Mouse (Mus musculus): ENCODE measurements around the gene Ing3. TPM values are rescaled to one million over a fixed set of nuclear protein-coding genes. Genes with fewer than 3 reads are reported as not detected.
A peak's percentile ranks its signal among the peaks of the same experiment; 100 is the strongest.

Ing3 gene
- polyA plus RNA-seq, 1 experiment from 2014 or later: 51.7 TPM

DNA sequence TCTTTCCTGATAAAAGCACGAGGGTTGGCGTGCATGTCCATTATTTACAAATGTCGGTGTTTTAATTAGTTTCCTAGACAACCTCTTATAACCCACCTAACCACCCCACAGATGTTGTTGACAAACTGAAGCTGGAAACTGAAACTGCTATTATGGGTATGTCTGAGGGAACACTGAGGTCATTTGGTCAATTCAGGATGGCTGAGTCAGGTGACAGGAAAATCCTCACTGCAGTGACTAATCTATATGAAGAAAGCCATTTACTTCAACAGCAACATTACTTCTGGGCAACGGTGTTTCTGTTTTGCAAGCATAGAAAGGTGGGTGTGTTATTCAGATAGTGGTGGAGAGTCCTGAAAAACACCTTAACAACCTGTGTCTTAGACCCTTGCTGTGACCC, 48.8 kb downstream of the Ing3 start:
- H3K4me1 ChIP-seq (ENCODE audit: control insufficient read depth, insufficient read depth, low read length): 0 out of 2 replicates have a peak, but pooled peaks cover 2% of the 10 kb centered on the region

DNA sequence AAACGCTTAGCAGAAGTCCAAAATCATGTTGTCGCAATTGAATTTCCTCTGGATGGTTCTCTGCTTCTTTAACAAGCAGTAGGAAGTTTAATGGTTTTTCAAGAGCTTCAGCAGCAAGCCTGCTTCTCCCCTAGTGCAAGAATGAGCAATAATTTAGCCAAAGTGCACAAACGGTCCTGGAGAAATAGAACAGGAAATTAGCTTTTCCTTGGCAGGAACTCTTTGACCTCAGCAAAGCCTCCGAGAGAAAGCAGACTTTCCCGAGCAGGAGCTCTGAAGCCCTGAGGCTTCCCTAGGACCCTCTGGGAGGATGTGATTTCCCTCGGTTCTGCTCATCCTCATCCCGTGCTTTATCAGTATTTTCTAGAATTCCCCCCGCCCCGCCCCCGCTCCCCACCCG, 49.7 kb downstream of the Ing3 start:
- Histone ChIP-seq H3K4me3 (ENCODE audit: low read depth, low read length) (no peak overlapping the region), H3K9ac (replicated peaks; ENCODE audit: low read length) (no peak overlapping the region), H3K4me1 (ENCODE audit: control insufficient read depth, insufficient read depth, low read length) (0 out of 2 replicates have a peak, but pooled peaks cover 2% of the 10 kb centered on the region), H3K4me2 (ENCODE audit: low read depth, low read length) (peak overlapping the region; percentile 14), H3K36me3 (replicated peaks; ENCODE audit: control insufficient read depth, insufficient read depth, low read depth, low read length) (no peaks in the 10 kb centered on the region), H3K27me3 (ENCODE audit: control insufficient read depth, insufficient read depth, low read length) (no peaks in the 10 kb centered on the region), H3K9me3 (replicated peaks; ENCODE audit: control insufficient read depth, low read length) (no peaks in the 10 kb centered on the region), H3K27ac (replicated peaks; ENCODE audit: low read depth, low read length) (peak overlapping the region; percentile 43)
- WGBS: 21% methylated on average over 11 of the region's 11 CpGs
- ATAC-seq (replicated peaks; ENCODE audit: insufficient number of reproducible peaks, low FRiP score, low TSS enrichment, low read depth) (0 out of 2 replicates have a peak, but pooled peaks have one; percentile 14), DNase-seq (ENCODE audit: low spot score) (peak; percentile 63)

More for the DNA sequence above, 48.8 kb downstream of the Ing3 start:
- no peak overlapping the region for H3K9ac ChIP-seq (replicated peaks; ENCODE audit: low read length)
- no peaks in the 10 kb centered on the region for H3K36me3 ChIP-seq (replicated peaks; ENCODE audit: control insufficient read depth, insufficient read depth, low read depth, low read length)
- H3K27me3 ChIP-seq (ENCODE audit: control insufficient read depth, insufficient read depth, low read length): no peaks in the 10 kb centered on the region
- no peaks in the 10 kb centered on the region for H3K9me3 ChIP-seq (replicated peaks; ENCODE audit: control insufficient read depth, low read length)
- ATAC-seq (replicated peaks; ENCODE audit: insufficient number of reproducible peaks, low FRiP score, low TSS enrichment, low read depth) (no peak), DNase-seq (ENCODE audit: low spot score) (no peak)
- WGBS: 55% methylated on average over 4 of the region's 4 CpGs
- no peak overlapping the region for H3K27ac ChIP-seq (replicated peaks; ENCODE audit: low read depth, low read length)
- H3K4me3 ChIP-seq (ENCODE audit: low read depth, low read length): no peak overlapping the region
- H3K4me2 ChIP-seq (ENCODE audit: low read depth, low read length): no peak overlapping the region

DNA sequence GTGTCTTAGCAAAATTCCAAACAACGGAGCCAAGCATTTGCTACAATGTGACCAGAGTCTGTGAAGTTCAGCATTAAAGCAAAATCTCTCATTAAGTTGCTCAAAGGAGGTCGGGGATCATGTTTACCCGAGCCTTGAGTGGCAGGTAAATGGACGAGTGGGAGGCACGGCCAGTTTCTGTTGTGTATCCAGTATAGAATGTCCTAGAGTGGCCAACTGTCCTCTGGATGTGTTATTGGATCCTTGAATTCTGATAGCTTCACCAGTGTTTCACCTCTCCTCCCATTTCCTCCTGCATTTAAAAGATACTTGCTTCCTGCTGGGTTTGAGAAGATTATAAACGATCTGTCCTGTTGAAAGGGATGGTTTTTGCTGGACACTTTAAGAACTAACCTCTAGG, 50.7 kb downstream of the Ing3 start:
- Histone ChIP-seq H3K27me3 (ENCODE audit: control insufficient read depth, insufficient read depth, low read length) (no peaks in the 10 kb centered on the region), H3K4me1 (ENCODE audit: control insufficient read depth, insufficient read depth, low read length) (0 out of 2 replicates have a peak, but pooled peaks cover 2% of the 10 kb centered on the region), H3K4me3 (ENCODE audit: low read depth, low read length) (no peak overlapping the region), H3K36me3 (replicated peaks; ENCODE audit: control insufficient read depth, insufficient read depth, low read depth, low read length) (no peaks in the 10 kb centered on the region), H3K9me3 (replicated peaks; ENCODE audit: control insufficient read depth, low read length) (no peaks in the 10 kb centered on the region), H3K27ac (replicated peaks; ENCODE audit: low read depth, low read length) (no peak overlapping the region), H3K4me2 (ENCODE audit: low read depth, low read length) (no peak overlapping the region), H3K9ac (replicated peaks; ENCODE audit: low read length) (no peak overlapping the region)
- WGBS: 14% methylated on average over 6 of the region's 6 CpGs
- no peak for ATAC-seq (replicated peaks; ENCODE audit: insufficient number of reproducible peaks, low FRiP score, low TSS enrichment, low read depth)
- DNase-seq (ENCODE audit: low spot score): peak; percentile 68

- Histone ChIP-seq H3K4me2 (ENCODE audit: low read depth, low read length) (no peak overlapping the region), H3K4me3 (ENCODE audit: low read depth, low read length) (no peak overlapping the region), H3K9ac (replicated peaks; ENCODE audit: low read length) (no peak overlapping the region), H3K36me3 (replicated peaks; ENCODE audit: control insufficient read depth, insufficient read depth, low read depth, low read length) (no peaks in the 10 kb centered on the region), H3K27me3 (ENCODE audit: control insufficient read depth, insufficient read depth, low read length) (no peaks in the 10 kb centered on the region), H3K27ac (replicated peaks; ENCODE audit: low read depth, low read length) (no peak overlapping the region), H3K4me1 (ENCODE audit: control insufficient read depth, insufficient read depth, low read length) (0 out of 2 replicates have a peak, but pooled peaks cover 2% of the 10 kb centered on the region), H3K9me3 (replicated peaks; ENCODE audit: control insufficient read depth, low read length) (no peaks in the 10 kb centered on the region)
- DNase-seq (ENCODE audit: low spot score): no peak
- WGBS: 84% methylated on average over 3 of the region's 3 CpGs
- no peak for ATAC-seq (replicated peaks; ENCODE audit: insufficient number of reproducible peaks, low FRiP score, low TSS enrichment, low read depth)
These were observed 51.5 kb downstream of the Ing3 start for GRCm38 (mm10) chr6:22000881-22001280.

DNA sequence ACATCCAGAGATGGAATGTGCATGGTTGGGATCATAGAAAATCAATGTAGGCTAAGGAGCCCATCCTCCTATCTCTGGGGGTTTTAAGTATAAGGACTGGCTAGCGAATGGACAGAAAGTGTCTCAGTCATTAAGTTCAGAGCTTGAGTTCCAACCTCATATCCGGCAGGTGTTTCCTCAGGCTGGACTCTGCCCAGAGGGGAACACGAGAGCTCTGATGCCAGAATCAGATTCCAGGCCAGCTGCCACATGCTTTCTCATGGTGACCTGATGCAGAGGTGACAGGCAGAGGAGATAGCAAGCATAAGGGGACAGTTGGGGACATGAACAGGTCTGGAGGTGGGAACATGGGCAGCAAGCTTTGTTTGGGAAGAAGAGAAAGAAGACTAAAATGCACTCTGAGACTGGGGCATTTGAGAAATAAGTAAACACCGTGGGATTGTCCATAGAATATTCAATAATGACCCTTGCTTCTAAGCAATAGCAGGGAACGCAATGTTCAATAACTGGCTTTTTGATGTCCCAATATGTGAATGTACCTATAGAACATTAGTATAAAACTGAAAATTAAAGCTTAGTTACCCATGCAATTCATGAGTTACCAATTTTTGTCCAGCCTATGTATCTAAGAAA, 52.0 kb downstream of the Ing3 start:
- Histone ChIP-seq H3K9me3 (replicated peaks; ENCODE audit: control insufficient read depth, low read length) (no peaks in the 10 kb centered on the region), H3K36me3 (replicated peaks; ENCODE audit: control insufficient read depth, insufficient read depth, low read depth, low read length) (no peaks in the 10 kb centered on the region), H3K27ac (replicated peaks; ENCODE audit: low read depth, low read length) (no peak overlapping the region), H3K9ac (replicated peaks; ENCODE audit: low read length) (no peak overlapping the region), H3K4me3 (ENCODE audit: low read depth, low read length) (no peak overlapping the region), H3K4me1 (ENCODE audit: control insufficient read depth, insufficient read depth, low read length) (0 out of 2 replicates have a peak, but pooled peaks cover 2% of the 10 kb centered on the region), H3K27me3 (ENCODE audit: control insufficient read depth, insufficient read depth, low read length) (no peaks in the 10 kb centered on the region), H3K4me2 (ENCODE audit: low read depth, low read length) (no peak overlapping the region)
- no peak for DNase-seq (ENCODE audit: low spot score)
- WGBS: 78% methylated on average over 5 of the region's 5 CpGs
- no peak for ATAC-seq (replicated peaks; ENCODE audit: insufficient number of reproducible peaks, low FRiP score, low TSS enrichment, low read depth)

DNA sequence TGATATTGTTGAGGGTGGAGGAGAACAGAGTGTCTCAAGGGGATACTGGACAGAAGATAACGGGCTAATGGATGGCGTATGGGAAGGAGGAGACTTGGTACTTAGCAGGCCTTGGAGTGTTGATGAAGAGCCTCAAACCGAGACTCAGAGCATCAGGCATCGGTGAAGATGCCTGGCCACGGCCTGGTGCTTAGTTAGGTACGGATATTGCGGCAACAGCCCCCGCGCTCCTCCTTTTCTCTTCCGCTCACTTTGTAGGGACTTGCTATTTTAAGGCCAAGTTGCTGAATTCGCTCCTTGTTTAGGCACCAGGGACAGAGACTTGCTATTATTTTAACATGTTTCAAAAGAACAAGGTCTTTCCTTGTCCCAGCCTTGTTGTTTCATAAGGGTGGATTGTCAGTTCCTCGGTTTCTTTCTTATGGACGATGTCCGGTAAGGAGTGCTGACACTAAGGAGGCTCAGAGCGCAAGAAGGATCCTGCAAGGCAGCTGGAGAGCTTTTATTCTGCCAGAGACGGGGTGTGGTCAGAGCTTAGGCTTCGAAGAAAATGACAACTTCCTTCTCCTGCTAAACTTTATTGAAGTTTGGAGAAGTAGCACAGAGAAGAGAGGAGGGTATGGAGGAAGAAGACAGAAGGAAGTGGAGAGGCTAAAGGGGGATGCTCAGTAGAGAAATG, 53.3 kb downstream of the Ing3 start:
- WGBS: 35% methylated on average over 17 of the region's 17 CpGs
- no peak overlapping the region for H3K4me2 ChIP-seq (ENCODE audit: low read depth, low read length)
- H3K9me3 ChIP-seq (replicated peaks; ENCODE audit: control insufficient read depth, low read length): no peaks in the 10 kb centered on the region
- H3K27ac ChIP-seq (replicated peaks; ENCODE audit: low read depth, low read length): peak overlapping the region; percentile 25; the same call in 1 of the 2 replicates
- no peaks in the 10 kb centered on the region for H3K27me3 ChIP-seq (ENCODE audit: control insufficient read depth, insufficient read depth, low read length)
- H3K4me1 ChIP-seq (ENCODE audit: control insufficient read depth, insufficient read depth, low read length): no peaks in the 10 kb centered on the region
- no peak for ATAC-seq (replicated peaks; ENCODE audit: insufficient number of reproducible peaks, low FRiP score, low TSS enrichment, low read depth)
- H3K4me3 ChIP-seq (ENCODE audit: low read depth, low read length): no peak overlapping the region
- H3K9ac ChIP-seq (replicated peaks; ENCODE audit: low read length): peak overlapping the region; percentile 32; the same call in 1 of the 2 replicates
- no peak for DNase-seq (ENCODE audit: low spot score)
- no peaks in the 10 kb centered on the region for H3K36me3 ChIP-seq (replicated peaks; ENCODE audit: control insufficient read depth, insufficient read depth, low read depth, low read length)

- Histone ChIP-seq H3K9me3 (replicated peaks; ENCODE audit: control insufficient read depth, low read length) (no peaks in the 10 kb centered on the region), H3K27me3 (ENCODE audit: control insufficient read depth, insufficient read depth, low read length) (no peaks in the 10 kb centered on the region), H3K27ac (replicated peaks; ENCODE audit: low read depth, low read length) (peak overlapping the region; percentile 25; the same call in 1 of the 2 replicates), H3K4me2 (ENCODE audit: low read depth, low read length) (no peak overlapping the region), H3K4me3 (ENCODE audit: low read depth, low read length) (no peak overlapping the region), H3K9ac (replicated peaks; ENCODE audit: low read length) (peak overlapping the region; percentile 32; the same call in 1 of the 2 replicates), H3K36me3 (replicated peaks; ENCODE audit: control insufficient read depth, insufficient read depth, low read depth, low read length) (no peaks in the 10 kb centered on the region), H3K4me1 (ENCODE audit: control insufficient read depth, insufficient read depth, low read length) (no peaks in the 10 kb centered on the region)
- WGBS: 4% methylated on average over 6 of the region's 6 CpGs
- peak; percentile 77 for DNase-seq (ENCODE audit: low spot score)
- peak; percentile 54; the same call in 1 of the 2 replicates for ATAC-seq (replicated peaks; ENCODE audit: insufficient number of reproducible peaks, low FRiP score, low TSS enrichment, low read depth)
These were observed 53.8 kb downstream of the Ing3 start for GRCm38 (mm10) chr6:22003200-22003587.

- ATAC-seq (replicated peaks; ENCODE audit: insufficient number of reproducible peaks, low FRiP score, low TSS enrichment, low read depth): no peak
- no peaks in the 10 kb centered on the region for H3K4me1 ChIP-seq (ENCODE audit: control insufficient read depth, insufficient read depth, low read length)
- DNase-seq (ENCODE audit: low spot score): no peak
- H3K9ac ChIP-seq (replicated peaks; ENCODE audit: low read length): no peak overlapping the region
- no peaks in the 10 kb centered on the region for H3K27me3 ChIP-seq (ENCODE audit: control insufficient read depth, insufficient read depth, low read length)
- WGBS: 77% methylated on average over 10 of the region's 10 CpGs
- no peak overlapping the region for H3K4me3 ChIP-seq (ENCODE audit: low read depth, low read length)
- no peak overlapping the region for H3K4me2 ChIP-seq (ENCODE audit: low read depth, low read length)
- no peaks in the 10 kb centered on the region for H3K9me3 ChIP-seq (replicated peaks; ENCODE audit: control insufficient read depth, low read length)
- no peaks in the 10 kb centered on the region for H3K36me3 ChIP-seq (replicated peaks; ENCODE audit: control insufficient read depth, insufficient read depth, low read depth, low read length)
- H3K27ac ChIP-seq (replicated peaks; ENCODE audit: low read depth, low read length): no peak overlapping the region
These were observed 54.7 kb downstream of the Ing3 start for GRCm38 (mm10) chr6:22003959-22004543.

Measured in embryonic facial prominence, embryonic 11.5 days (tissue).